Mouse (Mus musculus) retina, postnatal 7 days (tissue): Measurements from ENCODE around the gene Cmpk1.
A peak's percentile ranks its signal among the peaks of the same experiment; 100 is the strongest.
"Not testable (repeated sequence)": the region's sequence is repeated elsewhere in the genome, so short reads cannot be mapped to it uniquely, and the experiment has no call there.

ENCODE experiments used
- DNase-seq: peaks from one replicate; pipeline ENCODE4 v3.0.0-alpha.2; 2012; ENCODE audit warnings: low read depth, low spot score

The Cmpk1 gene

GRCm38 (mm10) chr4:114986591-114987432 is at the start of gene Cmpk1:
Cmpk1 (minus strand) TSS chr4:114987241.
- DNase-seq = peak; percentile 70

- no peak for DNase-seq
Measured at GRCm38 (mm10) chr4:115035043-115035442, 48.0 kb upstream of the Cmpk1 start.

- DNase-seq = no peak
Measured at GRCm38 (mm10) chr4:115019997-115020396, 33.0 kb upstream of the Cmpk1 start.

GRCm38 (mm10) chr4:115014276-115014675 is 27.2 kb upstream of the Cmpk1 start:
- DNase-seq = no peak

- DNase-seq = no peak
Measured at GRCm38 (mm10) chr4:115000429-115000795, 13.4 kb upstream of the Cmpk1 start.

- peak; percentile 95 for DNase-seq
Measured at GRCm38 (mm10) chr4:114999773-115000428, 12.9 kb upstream of the Cmpk1 start, which contains the start of gene Stil. Stil (plus strand) TSS chr4:115000159.

- no peak for DNase-seq
Measured at GRCm38 (mm10) chr4:114999445-114999772, 12.4 kb upstream of the Cmpk1 start.

- DNase-seq = no peak
Measured at GRCm38 (mm10) chr4:114997051-114997450, 10.0 kb upstream of the Cmpk1 start.

- DNase-seq = no peak
Measured at GRCm38 (mm10) chr4:114994218-114994617, 7.2 kb upstream of the Cmpk1 start.

GRCm38 (mm10) chr4:114986211-114986590 is 840 bp downstream of the Cmpk1 start:
- peak; percentile 8 for DNase-seq

- no peak for DNase-seq
Measured at GRCm38 (mm10) chr4:114983020-114983419, 4.0 kb downstream of the Cmpk1 start.

- no peak for DNase-seq
Measured at GRCm38 (mm10) chr4:114982619-114983018, 4.4 kb downstream of the Cmpk1 start.

- DNase-seq = no peak
Measured at GRCm38 (mm10) chr4:114973229-114973740, 13.8 kb downstream of the Cmpk1 start.

GRCm38 (mm10) chr4:114970736-114971135 is 16.3 kb downstream of the Cmpk1 start:
- no peak for DNase-seq

GRCm38 (mm10) chr4:114960881-114961280 is 26.2 kb downstream of the Cmpk1 start:
- not testable (repeated sequence) for DNase-seq

- no peak for DNase-seq
Measured at GRCm38 (mm10) chr4:114959533-114959932, 27.5 kb downstream of the Cmpk1 start.

- DNase-seq = no peak
Measured at GRCm38 (mm10) chr4:114958786-114959185, 28.3 kb downstream of the Cmpk1 start.

- DNase-seq = no peak
Measured at GRCm38 (mm10) chr4:114958231-114958630, 28.8 kb downstream of the Cmpk1 start.

GRCm38 (mm10) chr4:114957403-114957802 is 29.6 kb downstream of the Cmpk1 start:
- no peak for DNase-seq

- DNase-seq = no peak
Measured at GRCm38 (mm10) chr4:114953172-114953571, 33.9 kb downstream of the Cmpk1 start.

- DNase-seq = no peak
Measured at GRCm38 (mm10) chr4:114947852-114948481, 39.1 kb downstream of the Cmpk1 start.

- DNase-seq = peak; percentile 51
Measured at GRCm38 (mm10) chr4:114947395-114947794, 39.6 kb downstream of the Cmpk1 start.
